Mouse (Mus musculus) cerebellum, adult 9-11 months (tissue): ENCODE data around the gene Pex5l.

Experiments used
- DNase-seq: peaks from one replicate; pipeline ENCODE4 v3.0.0; 2022

Pex5l gene

DNA sequence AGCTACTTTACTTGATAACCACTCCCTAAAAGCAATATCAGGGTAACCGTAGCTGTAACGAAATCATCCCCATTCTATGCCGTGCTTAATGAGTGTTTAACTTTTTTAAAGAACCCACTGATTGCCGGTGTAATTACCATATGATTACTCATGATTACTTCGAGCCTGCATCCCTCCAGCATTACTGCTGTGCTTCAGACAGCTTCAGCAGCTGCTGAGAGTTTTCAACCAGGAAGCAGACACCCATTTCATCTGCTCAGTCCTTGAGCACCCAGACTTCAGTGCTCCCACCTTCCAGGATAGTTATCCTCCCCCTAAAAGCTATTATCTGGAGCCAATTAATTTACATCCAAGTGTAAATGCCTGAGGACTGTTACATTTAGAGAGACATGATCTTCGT, 218.9 kb downstream of the Pex5l start:
- no peak for DNase-seq

DNA sequence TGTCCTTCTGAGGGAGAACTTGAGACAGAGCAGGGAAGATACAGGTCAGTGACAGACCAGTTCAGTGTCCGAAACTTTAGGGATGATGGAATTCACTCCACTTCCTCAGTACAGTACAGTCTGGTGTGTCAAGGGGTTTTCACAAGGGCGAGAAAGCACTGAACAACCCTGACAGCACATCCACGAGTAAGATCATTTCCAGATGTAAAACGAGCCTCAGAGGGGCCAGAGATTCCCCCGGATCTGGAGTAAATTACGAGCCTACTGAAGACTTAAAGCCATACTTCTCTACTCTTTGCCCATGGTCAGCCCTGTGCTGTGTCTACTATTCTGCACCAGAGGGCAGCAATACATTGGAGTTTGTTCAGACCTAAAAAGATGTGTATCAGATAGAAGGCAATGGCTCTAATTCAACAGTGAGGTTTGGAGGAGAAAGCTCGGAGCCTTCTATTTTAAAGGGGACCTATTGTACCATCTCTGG, 232.9 kb downstream of the Pex5l start:
- no peak for DNase-seq

DNA sequence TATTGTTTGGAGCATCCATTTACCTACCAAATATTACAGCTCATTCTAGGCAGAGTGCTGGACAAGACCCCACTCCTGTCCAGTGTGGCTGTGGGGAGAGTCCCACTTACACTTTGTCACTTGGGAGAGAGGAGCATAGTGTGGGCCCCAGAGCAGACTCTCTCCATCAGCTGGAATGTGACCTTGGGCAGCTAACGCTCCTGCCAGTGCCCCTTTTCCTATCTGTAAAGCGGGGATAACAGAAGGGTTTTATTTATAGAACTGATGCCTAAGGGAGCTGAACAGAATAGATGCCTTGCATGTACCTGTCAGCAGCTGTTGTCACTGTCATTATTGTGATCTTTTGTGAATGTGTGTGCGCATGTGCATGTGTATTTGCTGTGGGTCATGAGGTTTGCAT, 234.6 kb downstream of the Pex5l start:
- DNase-seq = no peak

DNA sequence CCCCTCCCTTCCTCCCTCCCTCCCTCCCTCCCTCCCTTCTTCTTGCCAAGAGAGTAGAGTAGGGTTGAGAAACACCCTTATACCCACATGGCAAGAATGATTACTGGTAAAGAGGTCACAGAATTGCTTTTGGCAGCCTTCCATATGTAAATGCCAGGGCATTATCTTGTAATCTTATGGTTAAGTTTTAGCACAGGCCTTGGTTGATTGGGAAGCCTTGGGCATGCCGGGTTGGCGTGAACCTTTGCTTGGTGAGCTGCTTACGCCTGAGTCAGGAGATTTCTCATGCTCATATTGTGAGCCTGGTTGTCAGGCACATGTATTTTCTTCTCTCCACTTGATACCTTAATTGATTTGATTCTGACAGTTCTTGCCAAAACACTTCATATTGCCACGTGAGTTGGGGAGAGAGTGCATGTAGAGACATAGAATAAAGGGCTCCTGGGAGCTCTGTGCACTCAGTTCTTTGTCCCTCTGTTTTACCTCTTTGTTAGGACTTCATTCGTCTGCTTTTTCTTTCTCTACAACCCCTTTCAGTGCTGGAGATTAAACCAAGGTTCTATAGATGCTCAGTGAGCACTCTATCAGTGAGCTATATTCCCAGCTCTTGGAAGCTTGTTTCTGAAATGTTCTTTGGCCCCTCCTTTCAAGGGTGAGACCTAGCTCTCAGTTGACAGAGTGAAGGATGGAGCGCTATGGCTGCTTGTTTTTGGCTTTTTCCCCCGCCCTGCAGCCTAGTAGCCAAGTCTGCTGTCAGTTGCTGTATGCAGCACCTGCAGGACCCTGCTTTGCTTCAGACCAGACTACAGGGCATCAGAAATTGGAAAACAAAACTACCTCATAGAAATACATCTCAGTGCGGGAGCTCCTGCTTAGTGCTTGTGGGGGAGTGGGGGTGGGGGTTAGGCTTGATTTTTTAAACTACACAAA, 236.9 kb downstream of the Pex5l start:
- DNase-seq = no peak

DNA sequence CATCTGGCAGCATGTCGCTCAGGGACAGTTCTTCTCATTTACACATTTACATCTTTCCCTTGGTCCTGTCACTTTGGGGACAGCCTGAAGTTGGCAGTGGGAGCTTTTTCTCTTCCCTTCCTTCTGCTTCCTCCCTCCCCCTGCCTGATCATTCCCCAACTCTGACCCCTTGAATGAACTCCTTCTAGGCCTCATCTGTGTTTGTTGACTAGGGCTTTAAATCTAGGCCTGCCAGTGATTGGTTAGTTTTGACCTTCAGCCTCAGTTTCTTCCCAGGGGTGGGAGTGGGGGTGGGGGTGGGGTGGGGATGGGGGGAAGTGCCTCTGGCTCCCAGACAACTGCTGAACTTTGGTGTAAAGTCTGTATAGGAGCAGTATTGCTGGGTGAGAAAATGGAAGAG, 238.4 kb downstream of the Pex5l start:
- DNase-seq = no peak

DNA sequence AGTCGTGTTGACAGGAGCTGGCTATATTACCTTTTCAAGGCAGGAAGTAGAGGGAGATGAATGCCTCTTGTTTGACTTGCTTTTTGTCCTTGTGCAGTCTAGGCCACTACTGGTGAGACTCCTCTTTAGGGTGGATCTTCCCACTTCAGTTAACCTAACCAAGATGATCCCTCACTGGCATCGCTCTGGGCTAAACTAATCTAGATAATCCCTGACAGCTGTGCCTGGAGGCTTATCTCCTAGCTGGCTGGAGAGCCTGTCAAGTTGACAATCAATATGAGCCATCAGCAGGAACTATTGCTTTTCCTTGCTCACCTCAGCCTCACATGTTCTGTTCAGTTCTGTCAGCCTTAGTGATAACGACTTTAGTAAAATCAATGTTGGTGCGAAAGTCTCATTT, 239.6 kb downstream of the Pex5l start:
- DNase-seq = no peak
